Mouse (Mus musculus): Measurements from ENCODE around the gene Sox5. TPM values are rescaled to one million over a fixed set of nuclear protein-coding genes. Genes with fewer than 3 reads are reported as not detected.

The Sox5 gene
- polyA plus RNA-seq, 1 experiment, result 2.5 TPM

- DNase-seq (ENCODE audit: low read depth in 1 of 2, low spot score in 2 of 2), result no peak
- no peak overlapping the region for H3K27ac ChIP-seq (ENCODE audit: insufficient read depth, low read length)
- WGBS, result 91% methylated on average over 6 of the region's 6 CpGs
- H3K4me3 ChIP-seq (ENCODE audit: extremely low read depth, insufficient read depth, insufficient read length), result no peak overlapping the region
- no peaks in the 10 kb centered on the region for H3K36me3 ChIP-seq (ENCODE audit: control insufficient read depth, insufficient read depth, low read length)
- H3K27me3 ChIP-seq (ENCODE audit: control insufficient read depth, insufficient read depth, low read length), result no peaks in the 10 kb centered on the region
- TF ChIP-seq CTCF (IDR thresholded peaks at IDR 0.05; ENCODE audit: extremely low read depth, insufficient read depth, insufficient read length, insufficient replicate concordance) (no peak), POLR2A (IDR thresholded peaks at IDR 0.05; ENCODE audit: low read depth, low read length) (no peak)
- no peaks in the 10 kb centered on the region for H3K4me1 ChIP-seq (ENCODE audit: control insufficient read depth, insufficient read depth, insufficient read length)
Measured at GRCm38 (mm10) chr6:143923146-143923545, 858.6 kb downstream of the Sox5 start.

GRCm38 (mm10) chr6:143918405-143918947, 863.3 kb downstream of the Sox5 start:
- TF ChIP-seq CTCF (IDR thresholded peaks at IDR 0.05; ENCODE audit: extremely low read depth, insufficient read depth, insufficient read length, insufficient replicate concordance), result no peak
- TF ChIP-seq POLR2A (IDR thresholded peaks at IDR 0.05; ENCODE audit: low read depth, low read length), result no peak
- no peaks in the 10 kb centered on the region for H3K4me1 ChIP-seq (ENCODE audit: control insufficient read depth, insufficient read depth, insufficient read length)
- no peak overlapping the region for H3K27ac ChIP-seq (ENCODE audit: insufficient read depth, low read length)
- H3K27me3 ChIP-seq (ENCODE audit: control insufficient read depth, insufficient read depth, low read length), result no peaks in the 10 kb centered on the region
- DNase-seq (ENCODE audit: low read depth in 1 of 2, low spot score in 2 of 2), result no peak
- no peaks in the 10 kb centered on the region for H3K36me3 ChIP-seq (ENCODE audit: control insufficient read depth, insufficient read depth, low read length)
- 77% methylated on average over 16 of the region's 16 CpGs for WGBS
- no peak overlapping the region for H3K4me3 ChIP-seq (ENCODE audit: extremely low read depth, insufficient read depth, insufficient read length)

GRCm38 (mm10) chr6:143916152-143916735, 865.5 kb downstream of the Sox5 start:
- 81% methylated on average over 10 of the region's 10 CpGs for WGBS
- Histone ChIP-seq H3K4me1 (ENCODE audit: control insufficient read depth, insufficient read depth, insufficient read length) (no peaks in the 10 kb centered on the region), H3K27me3 (ENCODE audit: control insufficient read depth, insufficient read depth, low read length) (no peaks in the 10 kb centered on the region), H3K27ac (ENCODE audit: insufficient read depth, low read length) (no peak overlapping the region), H3K36me3 (ENCODE audit: control insufficient read depth, insufficient read depth, low read length) (no peaks in the 10 kb centered on the region), H3K4me3 (ENCODE audit: extremely low read depth, insufficient read depth, insufficient read length) (no peak overlapping the region)
- DNase-seq (ENCODE audit: low read depth in 1 of 2, low spot score in 2 of 2), result no peak
- TF ChIP-seq POLR2A (IDR thresholded peaks at IDR 0.05; ENCODE audit: low read depth, low read length) (no peak), CTCF (IDR thresholded peaks at IDR 0.05; ENCODE audit: extremely low read depth, insufficient read depth, insufficient read length, insufficient replicate concordance) (no peak)

- H3K4me3 ChIP-seq (ENCODE audit: extremely low read depth, insufficient read depth, insufficient read length), result no peak overlapping the region
- no peak for TF ChIP-seq CTCF (IDR thresholded peaks at IDR 0.05; ENCODE audit: extremely low read depth, insufficient read depth, insufficient read length, insufficient replicate concordance)
- no peak for TF ChIP-seq POLR2A (IDR thresholded peaks at IDR 0.05; ENCODE audit: low read depth, low read length)
- H3K27ac ChIP-seq (ENCODE audit: insufficient read depth, low read length), result no peak overlapping the region
- WGBS, result 89% methylated on average over 3 of the region's 3 CpGs
- DNase-seq (ENCODE audit: low read depth in 1 of 2, low spot score in 2 of 2), result no peak
- H3K27me3 ChIP-seq (ENCODE audit: control insufficient read depth, insufficient read depth, low read length), result no peaks in the 10 kb centered on the region
- no peaks in the 10 kb centered on the region for H3K4me1 ChIP-seq (ENCODE audit: control insufficient read depth, insufficient read depth, insufficient read length)
- no peaks in the 10 kb centered on the region for H3K36me3 ChIP-seq (ENCODE audit: control insufficient read depth, insufficient read depth, low read length)
Measured at GRCm38 (mm10) chr6:143915686-143916085, 866.1 kb downstream of the Sox5 start.

GRCm38 (mm10) chr6:143912316-143912715, 869.5 kb downstream of the Sox5 start:
- H3K27ac ChIP-seq (ENCODE audit: insufficient read depth, low read length), result no peak overlapping the region
- 89% methylated on average over 3 of the region's 3 CpGs for WGBS
- H3K36me3 ChIP-seq (ENCODE audit: control insufficient read depth, insufficient read depth, low read length), result no peaks in the 10 kb centered on the region
- no peak overlapping the region for H3K4me3 ChIP-seq (ENCODE audit: extremely low read depth, insufficient read depth, insufficient read length)
- H3K27me3 ChIP-seq (ENCODE audit: control insufficient read depth, insufficient read depth, low read length), result no peaks in the 10 kb centered on the region
- no peaks in the 10 kb centered on the region for H3K4me1 ChIP-seq (ENCODE audit: control insufficient read depth, insufficient read depth, insufficient read length)
- TF ChIP-seq CTCF (IDR thresholded peaks at IDR 0.05; ENCODE audit: extremely low read depth, insufficient read depth, insufficient read length, insufficient replicate concordance), result no peak
- TF ChIP-seq POLR2A (IDR thresholded peaks at IDR 0.05; ENCODE audit: low read depth, low read length), result no peak
- no peak for DNase-seq (ENCODE audit: low read depth in 1 of 2, low spot score in 2 of 2)

- no peaks in the 10 kb centered on the region for H3K4me1 ChIP-seq (ENCODE audit: control insufficient read depth, insufficient read depth, insufficient read length)
- DNase-seq (ENCODE audit: low read depth in 1 of 2, low spot score in 2 of 2), result no peak
- TF ChIP-seq CTCF (IDR thresholded peaks at IDR 0.05; ENCODE audit: extremely low read depth, insufficient read depth, insufficient read length, insufficient replicate concordance) (no peak), POLR2A (IDR thresholded peaks at IDR 0.05; ENCODE audit: low read depth, low read length) (no peak)
- H3K36me3 ChIP-seq (ENCODE audit: control insufficient read depth, insufficient read depth, low read length), result no peaks in the 10 kb centered on the region
- no peak overlapping the region for H3K27ac ChIP-seq (ENCODE audit: insufficient read depth, low read length)
- H3K27me3 ChIP-seq (ENCODE audit: control insufficient read depth, insufficient read depth, low read length), result no peaks in the 10 kb centered on the region
- no peak overlapping the region for H3K4me3 ChIP-seq (ENCODE audit: extremely low read depth, insufficient read depth, insufficient read length)
Measured at GRCm38 (mm10) chr6:143904693-143905031, 877.1 kb downstream of the Sox5 start.

- no peaks in the 10 kb centered on the region for H3K4me1 ChIP-seq (ENCODE audit: control insufficient read depth, insufficient read depth, insufficient read length)
- 90% methylated on average over 10 of the region's 10 CpGs for WGBS
- no peaks in the 10 kb centered on the region for H3K36me3 ChIP-seq (ENCODE audit: control insufficient read depth, insufficient read depth, low read length)
- TF ChIP-seq POLR2A (IDR thresholded peaks at IDR 0.05; ENCODE audit: low read depth, low read length), result no peak
- no peak for TF ChIP-seq CTCF (IDR thresholded peaks at IDR 0.05; ENCODE audit: extremely low read depth, insufficient read depth, insufficient read length, insufficient replicate concordance)
- H3K4me3 ChIP-seq (ENCODE audit: extremely low read depth, insufficient read depth, insufficient read length), result no peak overlapping the region
- no peak overlapping the region for H3K27ac ChIP-seq (ENCODE audit: insufficient read depth, low read length)
- DNase-seq (ENCODE audit: low read depth in 1 of 2, low spot score in 2 of 2), result no peak
- H3K27me3 ChIP-seq (ENCODE audit: control insufficient read depth, insufficient read depth, low read length), result no peaks in the 10 kb centered on the region
Measured at GRCm38 (mm10) chr6:143903981-143904692, 877.6 kb downstream of the Sox5 start.

All from spleen, adult 2 months (tissue).